Mouse (Mus musculus): ENCODE results near the gene Hopx.

DNA sequence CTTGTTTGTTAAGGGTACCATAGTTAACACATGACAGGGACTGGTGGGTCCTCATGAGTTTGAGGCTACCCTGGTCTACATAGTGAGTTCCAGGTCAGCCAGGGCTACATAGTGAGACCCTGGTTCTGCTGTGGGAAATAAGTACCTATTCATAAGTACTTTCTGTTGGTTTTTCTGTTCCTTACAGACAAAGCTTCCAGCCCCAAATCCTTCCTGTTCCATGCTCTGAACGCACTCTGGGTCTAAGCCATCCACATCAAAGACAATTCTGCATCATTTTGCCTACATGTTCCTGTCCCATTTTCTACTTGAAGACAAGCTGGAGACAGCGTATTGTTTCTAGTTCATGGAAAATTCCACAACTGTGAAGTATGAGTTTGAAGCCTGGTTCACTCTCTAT, 20.0 kb upstream of the Hopx start:
- no peak for TF ChIP-seq CTCF (IDR thresholded peaks at IDR 0.05; ENCODE audit: low read depth)
- no peak for TF ChIP-seq EP300 (optimal IDR thresholded peaks at IDR 0.05)

Data from stomach, postnatal 0 days (tissue).